Mouse (Mus musculus) left cerebral cortex, adult 18-20 months (tissue): ENCODE data around the gene B4galnt3. TPM values are rescaled to one million over a fixed set of nuclear protein-coding genes. Genes with fewer than 3 reads are reported as not detected.

ENCODE experiments used
- DNase-seq, 2 experiments: peaks; one replicate each; pipeline ENCODE4 v3.0.0; 2021 to 2022; ENCODE audit warnings: low spot score in 2 of 2, mixed read lengths in 1 of 2
- total RNA-seq, 2 experiments: library from RNA; stranded (reverse); gene quantifications; 2 replicates each; pipeline ENCODE4 v1.2.3; 2021

The B4galnt3 gene
- total RNA-seq, 2 experiments from 2014 or later, result 1.1 to 1.2 TPM

DNA sequence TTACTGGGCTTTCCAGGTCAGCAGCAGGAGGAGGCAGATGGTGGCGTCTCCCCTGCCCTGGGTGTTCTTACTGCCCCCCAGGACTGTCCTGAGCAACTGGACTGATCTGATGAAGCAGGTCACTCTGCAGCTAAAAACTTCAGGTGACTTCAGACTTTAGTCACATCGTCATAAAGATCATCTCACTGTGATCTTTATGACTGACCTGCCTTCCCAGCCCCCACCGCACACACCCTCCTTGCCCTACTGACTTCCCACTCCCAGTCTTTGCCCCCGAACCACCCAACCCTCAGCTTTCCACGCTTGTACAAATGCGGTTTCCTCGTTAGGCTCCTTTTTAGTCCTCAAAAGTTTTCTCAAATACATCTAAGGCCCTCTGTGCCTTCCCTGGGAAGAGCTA, 67.3 kb downstream of the B4galnt3 start:
- no peak for DNase-seq

DNA sequence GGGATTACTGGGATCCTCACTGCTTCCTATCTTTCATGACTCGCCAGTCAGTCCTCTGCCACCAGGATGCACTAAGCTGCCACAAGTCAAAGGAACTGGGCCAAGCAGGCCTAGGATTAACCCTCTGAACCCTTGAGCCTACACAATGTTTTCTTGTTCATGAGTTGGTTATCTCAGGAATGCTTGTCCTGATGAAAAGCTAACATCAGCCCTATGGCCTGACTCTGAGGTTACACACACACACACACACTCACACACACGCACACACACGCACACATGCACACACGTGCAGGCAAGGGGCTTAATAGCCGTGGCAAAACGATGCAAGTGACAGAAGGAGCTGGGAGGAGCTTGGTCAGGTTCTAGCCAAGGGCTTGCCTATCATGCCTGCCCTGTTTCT, 69.0 kb downstream of the B4galnt3 start:
- DNase-seq, result no peak

DNA sequence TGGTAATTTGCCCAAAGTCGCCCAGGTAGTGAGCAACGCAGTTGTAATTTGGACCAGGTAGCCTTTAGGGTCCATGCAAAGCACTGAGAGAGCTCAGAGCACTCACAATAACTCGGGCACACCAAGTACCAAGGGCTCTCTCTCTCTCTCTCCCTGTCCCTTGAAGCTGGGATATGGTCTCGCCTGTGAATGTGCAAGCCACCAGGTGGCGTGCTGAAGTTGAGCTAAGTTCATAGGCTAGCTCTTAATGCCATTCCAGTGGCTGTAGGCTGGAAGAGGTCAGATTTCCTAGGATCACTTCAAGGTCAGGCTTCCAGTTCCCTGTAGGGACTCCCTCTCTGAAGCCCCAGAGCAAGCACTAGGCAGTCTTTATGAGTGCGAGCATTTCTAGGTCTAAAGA, 71.7 kb downstream of the B4galnt3 start:
- DNase-seq, result peak; percentile 61 to 66

DNA sequence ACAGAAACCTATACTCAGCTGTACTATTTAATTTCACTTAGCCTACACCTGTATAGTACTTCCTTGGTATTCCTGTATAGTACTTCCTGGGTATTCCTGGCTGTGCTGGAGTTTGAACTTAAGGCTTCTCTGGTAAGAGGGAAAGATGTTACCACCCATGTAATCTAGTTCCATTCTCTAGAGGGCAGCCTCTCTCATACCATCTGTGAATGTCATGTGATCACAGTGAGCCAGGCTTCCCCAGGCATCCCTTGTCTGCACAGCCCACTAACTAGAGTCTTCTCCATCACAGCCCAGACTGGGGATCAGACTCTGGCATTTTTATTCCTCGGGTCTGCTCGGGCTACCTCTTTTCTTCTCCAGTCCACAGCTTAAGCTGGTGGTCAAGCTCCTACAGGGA, 75.1 kb downstream of the B4galnt3 start:
- DNase-seq, result no peak

DNA sequence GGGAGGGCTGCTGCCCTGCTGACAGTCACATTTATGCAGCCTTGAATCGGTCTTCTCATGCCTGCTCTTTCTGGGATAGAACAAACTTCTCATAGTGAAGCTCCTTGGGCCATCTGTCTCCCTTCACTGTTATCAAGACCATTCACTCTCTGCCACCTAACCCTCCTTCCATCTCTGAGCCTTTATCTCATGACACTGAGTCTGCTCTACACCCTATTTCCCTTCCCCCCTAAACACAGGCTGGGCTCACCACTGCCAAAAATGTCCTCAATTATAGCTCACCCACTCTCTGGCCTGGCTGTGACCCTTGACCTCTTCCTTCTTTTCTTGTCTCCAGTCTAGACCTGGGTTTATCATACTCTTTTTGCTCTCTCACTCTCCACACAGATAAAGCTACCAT, 77.7 kb downstream of the B4galnt3 start:
- no peak for DNase-seq

DNA sequence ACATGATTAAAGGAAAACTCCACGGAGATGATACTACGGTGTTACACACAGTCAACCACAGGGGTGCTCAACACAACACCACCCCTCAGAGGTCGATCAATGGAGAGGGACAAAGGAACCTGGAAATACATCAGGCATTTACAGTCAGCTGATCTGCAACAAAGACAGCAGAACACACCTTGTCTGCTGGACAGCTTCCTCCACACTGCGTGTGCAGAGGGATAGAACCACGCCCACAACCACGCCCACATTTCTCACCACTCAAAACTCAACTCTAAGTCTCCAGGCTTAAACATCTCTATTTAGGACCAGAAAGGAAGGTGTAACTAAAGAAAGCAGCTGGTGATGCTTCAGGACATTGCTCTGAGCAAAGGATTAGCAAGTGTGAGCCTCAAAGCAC, 82.8 kb downstream of the B4galnt3 start:
- no peak for DNase-seq

DNA sequence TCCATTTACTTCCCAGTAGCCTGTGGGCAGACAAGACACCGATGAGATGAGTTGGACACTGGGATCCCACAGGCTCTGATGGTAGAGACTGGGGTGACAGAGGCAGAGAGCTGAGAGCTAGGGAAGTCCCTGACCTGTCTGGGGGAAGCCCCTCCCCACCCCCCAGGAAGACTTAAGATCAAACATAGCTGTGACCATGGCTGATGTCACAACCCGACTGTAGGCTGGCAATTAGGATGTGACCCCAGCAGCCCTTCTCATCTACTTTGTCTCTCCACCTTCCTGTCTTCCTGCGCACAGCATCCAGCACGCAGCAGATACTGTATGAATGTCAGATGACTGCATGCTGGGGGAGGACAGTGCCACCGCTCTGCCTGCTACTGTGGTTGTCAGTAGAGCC, 87.8 kb downstream of the B4galnt3 start:
- no peak for DNase-seq

DNA sequence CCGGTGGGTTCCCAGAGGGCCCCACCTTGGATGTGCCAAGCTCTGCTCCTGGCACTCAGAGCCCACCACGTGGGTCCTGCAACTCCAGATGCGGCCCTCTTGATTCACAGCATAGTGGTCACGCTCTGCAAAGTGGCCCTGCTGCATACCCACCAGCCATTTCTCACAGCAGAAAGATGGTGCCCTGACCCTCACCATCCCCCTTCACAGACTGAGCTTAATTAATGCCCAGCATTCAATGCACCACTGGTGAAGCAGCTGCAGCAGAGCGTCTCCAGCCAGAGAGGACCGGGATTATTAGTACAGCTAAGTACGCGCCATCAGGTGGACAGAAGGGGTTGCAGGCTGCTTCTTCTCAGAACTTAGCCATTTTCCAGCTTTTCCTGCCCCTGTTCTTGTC, 92.0 kb downstream of the B4galnt3 start:
- no peak for DNase-seq

DNA sequence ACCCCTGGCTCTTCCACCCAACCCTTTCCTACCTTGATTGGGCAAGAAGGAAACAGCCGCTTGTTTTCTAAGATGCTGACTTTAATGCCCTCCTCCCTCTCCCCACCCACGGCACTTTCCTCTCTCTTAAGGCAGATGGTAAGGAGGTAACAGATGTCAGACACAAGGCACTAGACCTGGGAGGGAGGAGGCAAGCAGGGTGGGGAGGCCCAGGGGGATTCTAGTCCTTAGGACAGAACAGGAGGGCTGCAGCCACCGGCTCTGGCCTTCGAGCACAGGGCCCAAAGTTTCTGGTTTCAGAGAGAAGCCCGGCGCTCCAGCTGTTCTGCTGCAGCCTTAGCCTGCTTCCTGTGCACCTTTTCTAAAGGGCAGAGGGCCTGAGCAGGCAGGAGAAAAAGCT, 92.4 kb downstream of the B4galnt3 start:
- no peak for DNase-seq

DNA sequence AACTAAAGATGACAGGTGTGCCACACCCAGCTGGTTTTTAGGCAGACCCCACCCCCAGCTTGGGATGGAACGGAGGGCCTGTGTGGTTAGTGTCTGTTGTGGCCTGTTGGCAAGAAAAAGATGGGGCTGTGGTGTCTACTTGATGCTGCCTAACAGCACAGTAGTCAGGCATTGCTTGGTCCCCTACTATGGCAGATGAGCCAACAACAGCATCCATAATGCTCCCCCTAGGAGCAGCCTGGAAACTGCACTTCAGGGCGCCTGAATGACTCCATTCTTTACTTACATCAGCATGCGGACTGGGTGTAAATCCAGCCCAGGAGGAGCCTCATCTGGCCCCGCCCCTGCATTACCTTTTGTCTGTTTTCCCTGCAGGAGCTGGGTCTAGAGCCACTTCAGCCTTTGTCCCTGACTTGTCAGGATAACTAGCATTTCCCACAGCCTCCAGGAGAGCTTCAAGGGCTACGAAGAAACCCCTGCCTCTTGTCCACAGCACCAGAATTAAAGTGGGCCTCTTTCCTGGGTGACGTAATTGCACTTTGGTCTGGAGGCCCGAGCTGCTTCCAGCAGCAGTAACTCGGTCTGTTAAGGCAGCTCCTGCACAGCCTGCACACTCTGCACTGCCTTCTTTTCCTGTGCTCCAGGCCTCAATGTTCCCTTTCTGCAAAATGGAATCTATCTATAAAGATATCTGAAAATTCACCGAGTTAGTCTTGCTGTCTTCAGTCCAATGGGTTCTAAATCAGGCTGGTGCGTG, 94.5 kb downstream of the B4galnt3 start:
- no peak for DNase-seq

DNA sequence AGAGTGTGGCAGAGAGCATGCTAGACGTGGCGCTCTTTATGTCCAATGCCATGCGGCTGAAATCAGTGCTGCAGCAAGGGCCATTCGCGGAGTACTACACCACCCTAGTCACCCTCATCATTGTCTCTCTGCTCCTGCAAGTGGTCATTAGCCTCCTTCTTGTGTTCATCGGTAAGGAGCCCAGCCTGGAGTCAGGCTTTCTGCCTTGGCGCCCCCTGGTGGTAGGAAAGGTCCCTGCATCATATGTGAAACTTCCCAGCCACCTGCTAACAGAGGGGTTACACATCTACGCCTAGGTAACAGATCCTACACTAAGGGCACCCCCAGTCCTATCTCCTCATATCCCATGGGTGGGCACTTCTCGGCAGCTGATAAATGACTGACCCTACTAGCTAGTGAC, 96.4 kb downstream of the B4galnt3 start:
- peak; percentile 74 to 84 for DNase-seq

DNA sequence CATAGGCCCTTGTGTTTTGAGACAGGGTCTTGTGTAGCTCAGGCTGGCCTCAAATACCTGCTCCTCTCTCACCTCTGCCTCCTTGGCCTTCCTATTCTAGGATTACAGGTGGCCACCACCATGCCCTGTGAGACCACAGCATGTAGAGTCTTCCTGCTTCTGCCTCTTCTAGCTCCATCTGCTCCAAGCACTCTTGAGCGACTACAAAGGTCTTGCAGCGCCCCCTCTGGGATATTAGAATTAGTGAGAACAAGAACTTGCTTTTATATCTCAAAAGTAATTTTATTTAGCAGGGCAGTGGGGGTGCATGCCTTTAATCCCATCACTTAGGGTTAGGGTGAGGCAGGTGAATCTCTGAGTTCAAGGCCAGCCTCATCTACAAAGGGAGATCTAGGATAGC, 97.5 kb downstream of the B4galnt3 start:
- peak in 1 of 2 experiments; percentile 31 for DNase-seq

DNA sequence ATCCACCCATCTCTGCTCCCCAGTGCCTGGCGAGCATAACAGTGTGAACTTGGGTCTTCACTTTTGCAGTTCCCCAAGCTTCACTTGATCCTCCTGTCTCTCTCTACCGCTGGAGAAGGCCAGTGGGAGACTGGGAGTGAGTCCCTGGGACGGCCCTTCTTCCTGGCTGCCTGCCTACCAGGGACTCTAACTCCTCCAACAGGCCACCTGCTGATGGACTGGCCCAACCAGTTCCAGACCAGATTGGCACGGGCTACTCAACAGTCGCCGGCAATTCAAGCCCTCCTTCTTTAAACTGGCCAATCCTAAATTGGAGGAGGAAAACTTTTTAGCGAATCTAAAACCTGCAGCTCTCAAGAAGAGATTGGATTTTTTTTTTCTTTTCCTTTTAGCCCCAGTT, 99.4 kb downstream of the B4galnt3 start:
- DNase-seq, result no peak

DNA sequence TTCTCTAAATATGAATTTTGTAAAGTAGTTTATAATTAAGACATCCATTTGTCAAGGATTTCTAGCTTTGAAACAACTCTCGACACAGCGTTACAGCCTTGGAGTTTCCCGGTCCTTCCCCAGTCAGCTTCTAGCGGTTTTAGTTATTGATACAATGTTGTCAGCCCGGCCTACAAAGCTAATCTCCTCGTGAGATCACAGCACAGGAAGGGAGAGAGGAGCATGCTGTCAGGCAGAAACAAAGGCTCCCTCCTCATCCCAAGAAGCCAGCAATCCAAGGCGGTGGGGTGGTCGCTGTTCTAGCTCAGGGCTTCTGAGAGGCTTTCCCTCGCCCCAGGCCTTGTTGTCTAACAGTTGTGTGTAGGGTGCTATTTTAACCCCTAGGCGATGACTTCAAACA, 100.1 kb downstream of the B4galnt3 start:
- no peak for DNase-seq

DNA sequence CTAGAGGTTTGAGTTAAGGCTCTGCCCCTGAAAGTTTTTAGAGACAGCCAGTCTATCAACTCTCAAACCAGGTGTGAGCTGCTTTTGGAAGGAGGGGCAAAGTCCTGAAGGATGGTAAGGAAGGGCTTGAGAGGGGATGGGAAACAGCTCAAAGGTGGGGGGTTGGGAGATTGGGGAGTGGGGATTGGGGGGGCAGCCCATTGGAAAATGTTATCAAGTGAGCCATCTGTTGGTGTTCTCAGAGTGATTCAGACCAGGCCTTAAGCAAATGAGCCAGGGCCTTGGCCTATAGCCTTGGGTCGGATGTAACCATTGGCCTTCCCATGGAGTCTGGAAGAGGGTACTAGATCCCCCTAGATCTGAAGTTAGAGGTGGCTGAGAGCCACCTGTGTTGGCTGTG, 100.6 kb downstream of the B4galnt3 start:
- DNase-seq, result no peak

DNA sequence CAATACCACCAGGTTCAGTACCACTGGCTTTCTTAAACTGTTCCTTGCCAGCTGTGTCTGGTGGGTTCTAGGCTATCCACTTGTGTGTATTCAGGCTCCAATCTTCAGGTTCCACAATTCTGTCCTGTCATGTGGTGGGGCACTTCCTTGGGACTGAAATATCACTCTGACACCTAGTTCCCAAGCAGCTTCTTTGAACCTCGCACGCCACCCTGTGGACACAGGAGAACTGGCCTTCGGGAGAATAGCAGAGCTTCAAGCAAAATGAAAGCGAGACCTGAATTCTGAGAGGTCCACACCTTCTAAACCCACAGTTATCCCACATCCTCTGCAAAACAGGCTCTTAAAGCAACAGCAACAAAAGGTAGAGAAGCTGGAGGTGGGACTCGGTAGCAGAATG, 101.2 kb downstream of the B4galnt3 start:
- DNase-seq, result peak; percentile 82 to 83

DNA sequence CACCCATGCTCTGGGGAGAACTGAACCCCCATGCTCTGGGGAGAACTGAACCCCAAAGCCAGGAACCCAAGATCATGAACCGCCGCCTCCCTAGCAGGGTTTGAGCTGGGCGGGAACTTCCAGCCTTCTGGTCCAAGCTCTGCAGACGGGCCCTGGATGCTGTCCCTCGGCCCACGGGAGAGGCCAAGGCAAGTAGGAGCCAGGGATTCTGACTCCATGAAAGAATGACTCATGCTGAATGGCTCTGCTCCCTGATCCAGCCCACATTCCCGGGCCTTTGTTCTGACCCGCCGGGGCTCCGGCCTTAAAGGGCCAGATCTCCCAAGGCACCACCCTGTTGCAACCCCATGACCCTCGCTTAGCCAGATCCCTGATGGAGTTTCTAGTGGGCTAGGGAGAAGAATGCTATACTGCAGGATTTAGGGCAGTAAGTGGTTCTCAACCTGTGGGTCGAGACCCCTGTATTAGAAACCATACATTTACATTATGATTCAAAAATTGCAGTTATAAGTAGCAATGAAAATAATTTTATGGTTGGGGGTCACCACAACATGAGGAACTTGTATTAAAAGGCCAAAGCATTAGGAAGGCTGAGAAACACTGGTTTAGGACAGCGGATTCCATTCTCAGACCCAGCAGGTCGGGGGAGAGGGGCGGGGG, 102.0 kb downstream of the B4galnt3 start:
- DNase-seq, result peak in 1 of 2 experiments; percentile 9

DNA sequence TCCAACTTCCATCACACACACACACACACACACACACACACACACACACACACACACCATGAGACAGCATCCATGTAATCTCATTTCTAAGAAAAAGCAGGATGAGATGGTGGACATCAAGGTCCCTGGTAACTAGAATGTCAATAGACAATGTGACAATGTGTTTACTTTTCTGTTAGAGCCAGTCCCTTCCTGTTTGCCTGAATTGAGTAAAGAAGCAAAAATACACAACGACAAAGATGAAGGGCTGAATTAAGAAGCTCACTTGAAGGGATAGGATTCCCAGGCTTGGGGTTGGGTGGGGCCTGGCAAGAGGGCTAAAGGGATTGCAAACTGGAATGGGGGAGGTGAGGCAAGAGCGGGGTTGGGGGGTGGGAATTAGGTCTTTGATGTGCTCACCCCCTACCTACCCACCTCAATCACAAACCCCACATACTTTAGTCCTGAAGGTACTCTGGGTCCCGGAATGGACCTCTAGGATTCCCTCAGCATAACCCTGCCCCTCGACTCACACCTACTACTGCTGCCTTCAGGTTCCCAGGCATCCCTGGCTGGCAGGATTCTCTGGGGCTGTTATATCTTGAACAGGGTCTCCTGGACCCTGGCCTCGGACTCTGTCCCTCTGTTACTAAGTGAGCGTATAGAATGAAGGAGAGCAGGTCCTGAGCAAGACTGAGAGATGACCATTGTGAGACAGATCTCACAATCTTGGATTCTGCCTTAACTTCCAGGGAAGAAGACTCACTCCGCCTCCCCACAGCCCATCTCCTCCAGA, 102.8 kb downstream of the B4galnt3 start:
- no peak for DNase-seq

DNA sequence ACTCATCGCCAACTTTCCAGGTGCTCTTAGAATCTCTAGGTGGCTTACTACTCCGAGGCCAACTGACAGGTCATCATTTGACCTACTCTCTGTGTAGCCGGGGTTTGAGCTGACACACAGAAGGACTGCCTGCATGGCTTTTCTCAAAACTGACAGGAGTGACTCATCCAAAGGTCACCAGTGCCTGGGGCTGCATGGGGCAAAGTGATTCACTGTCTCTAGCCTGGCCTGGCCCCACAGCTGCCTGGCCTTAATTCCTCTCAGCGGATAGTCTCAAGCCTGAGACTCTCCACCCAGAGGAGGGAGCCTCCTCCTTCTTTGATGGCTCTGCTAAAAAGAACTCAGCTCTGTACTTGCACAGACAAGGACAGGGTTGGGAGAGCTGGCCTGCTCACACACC, 103.4 kb downstream of the B4galnt3 start:
- no peak for DNase-seq

DNA sequence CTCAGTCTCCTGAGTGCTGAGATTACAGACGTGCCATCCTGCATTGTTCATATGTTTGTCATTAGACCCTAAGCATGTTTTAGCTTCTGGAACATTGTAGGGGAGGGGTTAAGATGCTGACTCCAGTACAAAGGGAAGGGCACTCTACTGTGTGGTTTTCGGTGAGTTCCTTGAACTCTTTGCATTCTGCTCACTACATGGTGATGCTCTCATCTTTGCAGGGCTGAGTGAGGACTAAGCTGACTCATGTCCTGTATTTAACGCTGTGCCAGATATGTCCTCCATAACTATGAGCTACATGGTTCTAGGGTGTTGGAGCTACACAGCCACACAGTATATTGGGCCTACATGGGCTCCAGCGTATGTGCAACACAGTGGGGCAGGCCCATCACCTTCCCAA, 104.0 kb downstream of the B4galnt3 start:
- no peak for DNase-seq

DNA sequence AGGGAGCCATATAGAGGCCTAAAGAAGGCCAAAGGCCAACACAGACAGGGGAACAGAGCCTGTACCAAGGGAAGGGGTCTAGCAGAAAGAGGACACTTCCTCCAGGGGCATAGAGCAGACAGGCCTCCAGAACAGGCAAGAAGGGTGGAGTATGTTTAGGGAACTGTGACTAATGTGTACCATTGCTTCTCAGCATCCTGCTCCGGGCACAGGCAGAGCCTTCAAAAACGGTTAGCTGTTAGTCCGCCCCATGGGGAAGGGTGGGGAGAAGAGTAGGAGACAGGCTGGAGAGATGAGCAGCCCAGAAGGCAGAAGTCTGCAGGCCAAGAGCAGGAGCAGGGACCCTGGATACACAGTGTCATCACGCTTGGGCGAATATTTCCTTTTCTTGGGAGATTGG, 105.1 kb downstream of the B4galnt3 start:
- DNase-seq, result no peak
